In genomic region chr3:72455326-72455725, GRCm38 (mm10) we compare ENCODE assay signal across 18 mouse cellular contexts.
A peak's percentile ranks its signal among the peaks of the same experiment; 100 is the strongest.
DNase-seq lines count a peak whose midpoint lies in the region; ATAC-seq and TF ChIP-seq lines count a peak whose summit lies in the region.
"Had no signal": no experiment of that assay in that cellular context is flagged by ENCODE, and none has a peak within 500 bp of the region (broad histone marks: within the 10 kb centered on the region; RNA-seq: fewer than 3 reads in every experiment).

No protein-coding gene starts in this region.

- DNase-seq in Muller cell, postnatal 12 days (ENCODE audit: inconsistent ontology term), result peak; percentile 29
- peak; percentile 49 for DNase-seq in brain, embryonic 14.5 days (ENCODE audit: low read depth)
- peak; percentile 23 to 38 for DNase-seq in cerebellum, postnatal 10 days
- no peak for DNase-seq in B cell, adult 2 months
- DNase-seq in kidney, postnatal 14 days, result no peak
- DNase-seq: gastrocnemius, postnatal 14 days; heart, adult 2 months; kidney, adult 18-20 months; kidney, postnatal 10 days; layer of hippocampus, adult 9-11 months; liver; liver, postnatal 0 days; lung, postnatal 14 days had no signal

- peak; percentile 73 for ATAC-seq in hindbrain, embryonic 16.5 days
- ATAC-seq in hindbrain, embryonic 12.5 days (ENCODE audit: low FRiP score), result no peak
- ATAC-seq: liver, postnatal 0 days had no signal

- H3K9ac ChIP-seq in hindbrain, embryonic 16.5 days (ENCODE audit: low read depth, low read length), result no peak overlapping the region
- no peak overlapping the region for H3K9ac ChIP-seq in hindbrain, embryonic 12.5 days
- H3K9ac ChIP-seq: embryonic facial prominence, embryonic 15.5 days; liver, postnatal 0 days; stomach, embryonic 15.5 days had no signal

- no peak overlapping the region for H3K27ac ChIP-seq in hindbrain, embryonic 16.5 days (ENCODE audit: low read depth, low read length)
- H3K27ac ChIP-seq in hindbrain, embryonic 12.5 days, result no peak overlapping the region
- H3K27ac ChIP-seq: embryonic facial prominence, embryonic 15.5 days; forebrain, embryonic 10.5 days; heart, adult 2 months; stomach, embryonic 15.5 days had no signal

- no peak overlapping the region for H3K4me2 ChIP-seq in hindbrain, embryonic 16.5 days (ENCODE audit: low read length)
- H3K4me2 ChIP-seq in hindbrain, embryonic 12.5 days (replicated peaks), result no peak overlapping the region
- H3K4me2 ChIP-seq: embryonic facial prominence, embryonic 15.5 days; stomach, embryonic 15.5 days had no signal

- no peak for TF ChIP-seq CTCF in brain, embryonic 14.5 days (IDR thresholded peaks at IDR 0.05; ENCODE audit: borderline replicate concordance, extremely low read depth, insufficient read depth, insufficient read length)

- no peaks in the 10 kb centered on the region for H3K9me3 ChIP-seq in hindbrain, embryonic 16.5 days (ENCODE audit: control insufficient read depth, low read length)
- no peaks in the 10 kb centered on the region for H3K9me3 ChIP-seq in hindbrain, embryonic 12.5 days (replicated peaks)
- H3K9me3 ChIP-seq: embryonic facial prominence, embryonic 15.5 days; forebrain, embryonic 10.5 days; stomach, embryonic 15.5 days had no signal

- no peaks in the 10 kb centered on the region for H3K27me3 ChIP-seq in hindbrain, embryonic 16.5 days (replicated peaks; ENCODE audit: control insufficient read depth, insufficient read depth, low read length)
- H3K27me3 ChIP-seq in hindbrain, embryonic 12.5 days, result no peaks in the 10 kb centered on the region
- H3K27me3 ChIP-seq: embryonic facial prominence, embryonic 15.5 days; stomach, embryonic 15.5 days had no signal

- H3K36me3 ChIP-seq in hindbrain, embryonic 16.5 days (ENCODE audit: control insufficient read depth, insufficient read depth, low read length), result no peaks in the 10 kb centered on the region
- no peaks in the 10 kb centered on the region for H3K36me3 ChIP-seq in hindbrain, embryonic 12.5 days
- H3K36me3 ChIP-seq: embryonic facial prominence, embryonic 15.5 days; forebrain, embryonic 10.5 days; stomach, embryonic 15.5 days had no signal

- no peak overlapping the region for H3K4me3 ChIP-seq in hindbrain, embryonic 16.5 days (ENCODE audit: low read length)
- no peak overlapping the region for H3K4me3 ChIP-seq in hindbrain, embryonic 12.5 days
- H3K4me3 ChIP-seq: embryonic facial prominence, embryonic 15.5 days; forebrain, embryonic 10.5 days; heart, adult 2 months; stomach, embryonic 15.5 days had no signal

- no peak for TF ChIP-seq POLR2A in brain, embryonic 14.5 days (IDR thresholded peaks at IDR 0.05; ENCODE audit: borderline replicate concordance, extremely low read depth, insufficient read depth, insufficient read length, poor library complexity, severe bottlenecking)

- 27% methylated on average over 1 of the region's 1 CpGs for WGBS in hindbrain, embryonic 16.5 days
- WGBS in hindbrain, embryonic 12.5 days, result 17% methylated on average over 1 of the region's 1 CpGs

- H3K4me1 ChIP-seq in hindbrain, embryonic 16.5 days (ENCODE audit: control insufficient read depth, insufficient read depth, low read depth, low read length), result no peaks in the 10 kb centered on the region
- H3K4me1 ChIP-seq in hindbrain, embryonic 12.5 days, result no peaks in the 10 kb centered on the region
- H3K4me1 ChIP-seq: embryonic facial prominence, embryonic 15.5 days; forebrain, embryonic 10.5 days; stomach, embryonic 15.5 days had no signal

Comparison
In these comparisons a context has a peak if more than half of its experiments do, and no peak if none do; other contexts are left out.
1. DNase-seq: peak in Muller cell, postnatal 12 days (single experiment), brain, embryonic 14.5 days (single experiment) and cerebellum, postnatal 10 days (2 of 2); none in B cell, adult 2 months (0 of 2) and kidney, postnatal 14 days (single experiment).